Mouse (Mus musculus) embryonic facial prominence, embryonic 14.5 days (tissue): ENCODE results near the gene Srsf1. TPM values are rescaled to one million over a fixed set of nuclear protein-coding genes. Genes with fewer than 3 reads are reported as not detected.

Experiments
- ATAC-seq: fragments of 200-750 bp; cut with Nextera tagmentation; 2 replicates; pipeline ENCODE4 v1.8.0; 2017; ENCODE audit warnings: low read depth, moderate number of reproducible peaks, moderate TSS enrichment
- DNase-seq: peaks from one replicate; pipeline ENCODE4 v3.0.0-alpha.2; 2015; ENCODE audit warnings: low spot score
- H3K27ac ChIP-seq: fragments of 300-500 bp; sonication (generic); replicated peaks from 2 replicates; pipeline ENCODE4 v1.5.1; 2014; ENCODE audit warnings: low read depth, mild to moderate bottlenecking, low read length, moderate library complexity
- H3K27me3 ChIP-seq: fragments of 300-500 bp; sonication (generic); replicated peaks from 2 replicates; pipeline ENCODE4 v1.6.1; 2014; ENCODE audit warnings: low read length; ENCODE audit not compliant: control insufficient read depth, insufficient read depth
- H3K36me3 ChIP-seq: fragments of 300-500 bp; sonication (generic); 2 replicates; pipeline ENCODE4 v1.6.1; 2014; ENCODE audit warnings: low read length, mixed read lengths; ENCODE audit not compliant: control insufficient read depth, insufficient read depth
- H3K4me1 ChIP-seq: fragments of 300-500 bp; sonication (generic); 2 replicates; pipeline ENCODE4 v1.6.1; 2014; ENCODE audit warnings: antibody characterized with exemption, low read length; ENCODE audit not compliant: control insufficient read depth, insufficient read depth
- H3K4me2 ChIP-seq: fragments of 300-500 bp; sonication (generic); 2 replicates; pipeline ENCODE4 v1.6.1; 2014; ENCODE audit warnings: low read depth, mild to moderate bottlenecking, low read length, moderate library complexity, mixed read lengths
- H3K4me3 ChIP-seq: fragments of 300-500 bp; sonication (generic); 2 replicates; pipeline ENCODE4 v1.5.1; 2014; ENCODE audit warnings: low read depth, mild to moderate bottlenecking, low read length
- H3K9ac ChIP-seq: fragments of 300-500 bp; sonication (generic); 2 replicates; pipeline ENCODE4 v1.6.1; 2014; ENCODE audit warnings: low read depth, mild to moderate bottlenecking, low read length, moderate library complexity, mixed read lengths
- H3K9me3 ChIP-seq: fragments of 300-500 bp; sonication (generic); 2 replicates; pipeline ENCODE4 v1.6.1; 2016; ENCODE audit warnings: low read length; ENCODE audit not compliant: control insufficient read depth
- WGBS: fragments of 180-500 bp; shearing (Covaris S2); extraction: QIAGEN DNeasy Blood & Tissue Kit; methylation state at CpG from one replicate; pipeline ENCODE4 v1.1.7; 2014; 5-methylcytosine and 5-hydroxymethylcytosine counted together
- polyA plus RNA-seq: library from polyadenylated mRNA; unstranded; fragments of >200 nt; fragmentation: Nextera tagmentation; extraction: Ambion mirVana; gene quantifications from 2 replicates; pipeline ENCODE4 v1.2.1, GENCODE M21; 2014

The Srsf1 gene
- polyA plus RNA-seq, 1 experiment from 2014 or later = 291 TPM

DNA sequence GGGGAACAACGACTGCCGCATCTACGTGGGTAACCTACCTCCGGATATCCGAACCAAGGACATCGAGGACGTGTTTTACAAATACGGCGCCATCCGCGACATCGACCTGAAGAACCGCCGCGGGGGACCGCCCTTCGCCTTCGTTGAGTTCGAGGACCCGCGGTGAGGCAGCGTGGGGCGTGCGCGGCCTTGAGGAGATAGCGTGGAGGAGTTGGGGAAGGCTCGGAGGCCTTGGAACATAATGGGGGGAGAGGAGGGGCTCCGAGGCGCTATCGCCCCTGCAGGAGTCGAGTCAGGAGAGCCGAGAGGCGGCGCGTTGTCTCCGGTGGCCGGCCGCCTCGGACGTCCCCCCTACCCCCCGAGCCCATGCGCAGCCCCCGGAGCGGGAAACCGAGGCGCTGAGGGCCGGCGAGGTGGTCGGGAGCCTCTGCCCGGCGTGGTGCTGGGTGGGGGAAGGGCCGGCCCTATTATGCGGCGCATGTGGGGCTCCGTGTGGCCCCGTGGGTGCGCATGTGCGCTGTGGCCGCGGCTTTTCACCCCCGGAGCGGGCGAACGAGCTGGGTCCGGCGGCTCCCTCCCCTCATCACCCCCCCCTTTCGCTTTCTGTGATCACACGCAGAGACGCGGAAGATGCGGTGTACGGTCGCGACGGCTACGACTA is 828 bp downstream of the Srsf1 start:
- Histone ChIP-seq H3K27me3 (no peaks in the 10 kb centered on the region), H3K27ac (peak overlapping the region; percentile 100), H3K4me1 (peaks cover 19% of the 10 kb centered on the region), H3K9me3 (no peaks in the 10 kb centered on the region), H3K9ac (peak overlapping the region; percentile 98), H3K4me2 (peak overlapping the region; percentile 83), H3K36me3 (peaks cover 38% of the 10 kb centered on the region), H3K4me3 (peak overlapping the region; percentile 93)
- ATAC-seq (peak; percentile 66), DNase-seq (peak; percentile 72)
- WGBS = under 1% methylated on average over 56 of the region's 76 CpGs

DNA sequence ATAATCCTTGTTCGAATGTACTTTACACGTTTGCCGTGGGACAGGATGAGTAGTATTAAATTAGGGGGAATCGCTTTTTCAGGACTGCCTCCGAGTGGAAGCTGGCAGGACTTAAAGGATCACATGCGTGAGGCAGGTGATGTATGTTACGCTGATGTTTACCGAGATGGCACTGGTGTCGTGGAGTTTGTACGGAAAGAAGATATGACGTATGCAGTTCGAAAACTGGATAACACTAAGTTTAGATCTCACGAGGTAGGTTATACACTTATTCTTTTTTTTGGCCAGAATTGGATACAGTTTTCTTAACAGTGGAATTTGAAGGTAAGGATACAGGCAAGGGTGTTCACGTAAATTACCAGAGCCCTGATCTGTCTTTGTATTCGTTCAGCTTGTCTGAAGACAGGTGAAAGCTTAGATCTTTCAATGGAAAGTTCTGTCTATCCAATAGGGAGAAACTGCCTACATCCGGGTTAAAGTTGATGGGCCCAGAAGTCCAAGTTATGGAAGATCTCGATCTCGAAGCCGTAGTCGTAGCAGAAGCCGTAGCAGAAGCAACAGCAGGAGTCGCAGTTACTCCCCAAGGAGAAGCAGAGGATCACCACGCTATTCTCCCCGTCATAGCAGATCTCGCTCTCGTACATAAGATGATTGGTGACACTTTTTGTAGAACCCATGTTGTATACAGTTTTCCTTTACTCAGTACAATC is 1.9 kb downstream of the Srsf1 start:
- H3K4me2 ChIP-seq = peak overlapping the region; percentile 83
- no peak for DNase-seq
- 15% methylated on average over 26 of the region's 26 CpGs for WGBS

DNA sequence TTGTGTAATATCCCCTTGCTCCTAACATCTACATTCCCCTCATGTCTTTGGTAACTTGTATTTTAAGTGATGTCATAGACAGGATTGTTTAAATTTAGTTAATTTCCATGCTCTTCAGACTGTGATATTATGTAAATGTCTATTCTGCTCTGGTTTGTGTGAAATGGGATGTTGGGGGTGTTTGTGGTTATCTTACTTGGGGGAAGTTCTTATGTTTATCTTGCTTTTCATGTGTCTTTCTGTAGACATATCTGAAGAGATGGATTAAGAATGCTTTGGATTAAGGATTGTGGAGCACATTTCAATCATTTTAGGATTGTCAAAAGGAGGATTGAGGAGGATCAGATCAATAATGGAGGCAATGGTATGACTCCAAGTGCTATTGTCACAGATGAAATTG is 2.6 kb downstream of the Srsf1 start:
- Histone ChIP-seq H3K27ac (no peak overlapping the region), H3K27me3 (no peaks in the 10 kb centered on the region), H3K9me3 (no peaks in the 10 kb centered on the region), H3K9ac (peak overlapping the region; percentile 98), H3K4me1 (peaks cover 19% of the 10 kb centered on the region), H3K4me3 (peak overlapping the region; percentile 93), H3K36me3 (peaks cover 47% of the 10 kb centered on the region), H3K4me2 (peak overlapping the region; percentile 83)
- no peak for ATAC-seq
- no peak for DNase-seq

More for the DNA sequence above, 1.9 kb downstream of the Srsf1 start:
- ATAC-seq = no peak
- H3K27me3 ChIP-seq = no peaks in the 10 kb centered on the region
- peak overlapping the region; percentile 98 for H3K9ac ChIP-seq
- peaks cover 46% of the 10 kb centered on the region for H3K36me3 ChIP-seq
- H3K27ac ChIP-seq = 0 out of 2 replicates have a peak overlapping the region, but pooled peaks have one; percentile 100
- H3K9me3 ChIP-seq = no peaks in the 10 kb centered on the region
- peak overlapping the region; percentile 93 for H3K4me3 ChIP-seq
- H3K4me1 ChIP-seq = peaks cover 19% of the 10 kb centered on the region

DNA sequence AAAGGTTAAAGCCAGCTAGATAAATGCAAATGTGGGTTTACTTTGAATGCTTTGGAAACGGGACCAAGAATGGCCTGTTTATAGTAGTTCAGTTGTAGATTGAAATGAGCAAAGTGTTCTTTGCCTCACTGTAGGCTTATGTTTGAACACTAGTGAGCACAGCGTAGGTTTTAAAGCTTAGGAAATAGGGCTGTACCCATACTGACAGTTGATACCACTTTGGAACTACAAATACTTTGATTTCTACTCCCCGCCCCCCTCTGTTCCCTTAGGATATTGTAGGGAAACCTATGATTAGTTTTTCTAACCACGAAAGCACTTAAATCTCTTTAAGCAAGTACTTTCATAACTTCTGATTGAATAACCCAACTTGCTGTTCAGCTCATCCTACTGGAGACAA is 5.5 kb downstream of the Srsf1 start:
- no peak for ATAC-seq
- 74% methylated on average over 4 of the region's 4 CpGs for WGBS
- Histone ChIP-seq H3K9ac (no peak overlapping the region), H3K27ac (no peak overlapping the region), H3K4me1 (peaks cover 15% of the 10 kb centered on the region), H3K36me3 (peaks cover 47% of the 10 kb centered on the region), H3K27me3 (no peaks in the 10 kb centered on the region), H3K9me3 (no peaks in the 10 kb centered on the region), H3K4me3 (no peak overlapping the region), H3K4me2 (no peak overlapping the region)
- DNase-seq = no peak

DNA sequence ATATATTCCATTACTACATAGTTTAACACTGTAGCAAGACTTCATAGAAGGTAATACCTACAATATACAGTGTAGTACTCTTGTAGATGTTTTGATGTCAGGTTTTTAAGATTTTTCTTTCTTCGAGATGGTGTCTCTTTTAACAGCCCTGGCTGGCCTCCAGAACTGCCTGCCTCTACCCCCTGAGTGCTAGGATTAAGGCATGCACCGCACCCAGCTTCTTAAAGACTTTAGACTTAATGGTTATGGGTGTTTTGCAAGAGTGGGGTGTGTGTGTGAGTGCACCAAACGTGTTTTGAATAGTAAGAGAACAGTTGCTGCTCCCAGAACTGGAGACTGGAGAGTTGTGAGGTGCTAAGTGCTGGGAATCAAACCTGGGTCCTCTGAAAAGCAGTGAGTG is 6.6 kb downstream of the Srsf1 start:
- H3K4me1 ChIP-seq = peaks cover 15% of the 10 kb centered on the region
- H3K4me2 ChIP-seq = no peak overlapping the region
- peaks cover 43% of the 10 kb centered on the region for H3K36me3 ChIP-seq
- no peak overlapping the region for H3K4me3 ChIP-seq
- H3K27ac ChIP-seq = no peak overlapping the region; the same call in 1 of the 2 replicates
- no peaks in the 10 kb centered on the region for H3K27me3 ChIP-seq
- 57% methylated on average over 3 of the region's 3 CpGs for WGBS
- H3K9ac ChIP-seq = no peak overlapping the region
- H3K9me3 ChIP-seq = no peaks in the 10 kb centered on the region
- ATAC-seq = no peak
- no peak for DNase-seq

DNA sequence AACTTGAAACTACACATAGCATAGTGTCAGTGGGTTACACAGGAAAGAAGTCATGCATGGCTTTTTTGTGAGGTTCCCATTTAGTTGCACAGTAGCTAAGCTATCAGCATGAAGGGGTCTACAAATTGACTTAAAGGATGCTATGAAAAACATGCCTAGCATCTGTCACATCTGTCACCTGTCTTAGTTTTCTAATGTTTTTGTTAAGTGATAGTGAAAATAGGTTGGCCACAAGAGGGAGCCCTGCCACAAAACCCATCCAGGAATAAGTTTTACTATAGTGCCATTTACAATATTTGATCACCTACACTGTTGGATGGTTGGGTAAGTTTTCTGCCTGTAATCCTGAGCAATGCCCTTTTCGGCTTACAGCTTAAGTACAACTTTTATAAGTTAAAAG is 7.4 kb downstream of the Srsf1 start:
- peak; percentile 51 for DNase-seq
- no peak overlapping the region for H3K27ac ChIP-seq
- 82% methylated on average over 1 of the region's 1 CpGs for WGBS

DNA sequence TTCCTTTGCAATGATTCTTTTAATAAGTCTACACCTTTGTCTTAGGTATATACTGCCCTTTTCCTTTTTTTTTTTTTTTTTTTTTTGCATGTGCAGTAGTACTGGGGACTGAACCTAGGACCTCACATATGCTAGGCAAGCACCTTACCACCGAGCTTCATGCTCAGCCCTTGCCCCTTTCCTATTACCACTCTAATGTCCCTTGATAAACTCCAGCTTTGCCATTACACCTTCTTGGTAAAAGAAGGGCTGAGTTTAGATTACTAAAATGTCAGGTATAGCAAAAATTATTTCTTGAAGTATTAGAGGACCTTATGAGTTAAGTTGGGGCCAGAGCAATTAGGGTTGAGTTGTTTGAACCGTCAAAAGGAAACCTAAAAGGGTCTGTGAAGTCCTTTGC is 8.6 kb downstream of the Srsf1 start:
- Histone ChIP-seq H3K4me3 (no peak overlapping the region), H3K4me2 (no peak overlapping the region), H3K27me3 (no peaks in the 10 kb centered on the region), H3K4me1 (0 out of 2 replicates have a peak, but pooled peaks cover 1% of the 10 kb centered on the region), H3K36me3 (peaks cover 26% of the 10 kb centered on the region), H3K27ac (no peak overlapping the region), H3K9me3 (no peaks in the 10 kb centered on the region), H3K9ac (no peak overlapping the region)
- no peak for ATAC-seq
- WGBS = 88% methylated on average over 2 of the region's 2 CpGs
- no peak for DNase-seq

More for the DNA sequence above, 7.4 kb downstream of the Srsf1 start:
- Histone ChIP-seq H3K4me2 (no peak overlapping the region), H3K27me3 (no peaks in the 10 kb centered on the region), H3K4me1 (peaks cover 10% of the 10 kb centered on the region), H3K4me3 (no peak overlapping the region), H3K9me3 (no peaks in the 10 kb centered on the region), H3K9ac (no peak overlapping the region), H3K36me3 (peaks cover 36% of the 10 kb centered on the region)
- no peak for ATAC-seq

DNA sequence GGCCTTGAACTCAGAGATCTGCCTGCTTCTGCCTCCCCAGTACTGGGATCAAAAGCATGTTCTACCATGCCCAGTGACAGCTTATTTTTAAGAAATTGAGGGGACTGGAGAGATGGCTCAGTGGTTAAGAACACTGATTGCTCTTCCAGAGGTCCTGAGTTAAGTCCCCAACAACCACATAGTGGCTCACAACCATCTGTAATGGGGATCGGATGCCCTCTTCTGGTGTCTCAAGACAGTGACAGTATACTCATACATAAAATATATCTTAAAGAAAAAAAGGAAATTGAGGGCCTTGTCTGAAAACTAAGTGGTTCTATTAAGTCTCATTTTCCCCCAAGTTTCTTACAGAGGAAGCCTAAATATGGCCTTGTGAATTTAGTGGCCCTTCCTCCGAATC is 10.6 kb downstream of the Srsf1 start:
- no peak overlapping the region for H3K27ac ChIP-seq
- DNase-seq = no peak
- no peak overlapping the region for H3K4me3 ChIP-seq
- peaks cover 10% of the 10 kb centered on the region for H3K36me3 ChIP-seq
- H3K27me3 ChIP-seq = no peaks in the 10 kb centered on the region
- H3K4me2 ChIP-seq = no peak overlapping the region
- H3K4me1 ChIP-seq = no peaks in the 10 kb centered on the region
- no peak overlapping the region for H3K9ac ChIP-seq
- 68% methylated on average over 2 of the region's 2 CpGs for WGBS
- no peak for ATAC-seq
- no peaks in the 10 kb centered on the region for H3K9me3 ChIP-seq
